Mouse (Mus musculus) MEL (cell line): ENCODE measurements around the gene Gm10577. TPM values are rescaled to one million over a fixed set of nuclear protein-coding genes. Genes with fewer than 3 reads are reported as not detected.

Experiments used
- DNase-seq: peaks from one replicate; pipeline ENCODE4 v3.0.0; 2011; ENCODE audit warnings: low read depth, low spot score
- H3K27ac ChIP-seq: 2 replicates; pipeline ENCODE4 v1.5.1; 2012; ENCODE audit warnings: low read depth, mild to moderate bottlenecking, control low read depth, low read length, moderate library complexity; ENCODE audit not compliant: control insufficient read depth
- H3K27me3 ChIP-seq, 2 experiments: fragments of 150-350 bp in 1 of 2; sonication (generic) in 1 of 2; 2 replicates each; pipeline ENCODE4 v1.6.1; 2012; ENCODE audit warnings: low read length in 2 of 2, mild to moderate bottlenecking in 2 of 2, improper control_type of control experiment in 1 of 2, moderate library complexity in 1 of 2; ENCODE audit not compliant: insufficient read depth in 2 of 2, control insufficient read depth in 1 of 2
- H3K36me3 ChIP-seq, 2 experiments: 2 replicates each; pipeline ENCODE4 v1.6.1; 2012 to 2014; ENCODE audit warnings: low read length in 2 of 2, improper control_type of control experiment in 1 of 2, inconsistent platforms in 1 of 2, mild to moderate bottlenecking in 1 of 2; ENCODE audit not compliant: insufficient read depth in 2 of 2, control insufficient read depth in 1 of 2
- H3K4me1 ChIP-seq, 2 experiments: fragments of 150-350 bp in 1 of 2; sonication (generic) in 1 of 2; 2 replicates each; pipeline ENCODE4 v1.6.1; 2012; ENCODE audit warnings: low read length in 2 of 2, improper control_type of control experiment in 1 of 2, mild to moderate bottlenecking in 1 of 2; ENCODE audit not compliant: insufficient read depth in 2 of 2, control insufficient read depth in 1 of 2
- H3K4me3 ChIP-seq, 2 experiments: fragments of 150-350 bp in 1 of 2; sonication (generic) in 1 of 2; 2 replicates each; pipeline ENCODE4 v1.5.1; 2012; ENCODE audit warnings: low read depth in 2 of 2, low read length in 2 of 2, mild to moderate bottlenecking in 2 of 2, moderate library complexity in 2 of 2, control low read depth in 1 of 2, improper control_type of control experiment in 1 of 2; ENCODE audit not compliant: control insufficient read depth in 1 of 2, insufficient read depth in 1 of 2
- H3K79me2 ChIP-seq: 2 replicates; pipeline ENCODE4 v1.6.1; 2012; ENCODE audit warnings: mild to moderate bottlenecking, low read length, moderate library complexity; ENCODE audit not compliant: control insufficient read depth, poor library complexity, insufficient read depth
- H3K9ac ChIP-seq: 2 replicates; pipeline ENCODE4 v1.6.1; 2012; ENCODE audit warnings: low read depth, mild to moderate bottlenecking, control low read depth, low read length, moderate library complexity; ENCODE audit not compliant: control insufficient read depth, poor library complexity, severe bottlenecking
- H3K9me3 ChIP-seq: fragments of 150-350 bp; sonication (generic); replicated peaks from 2 replicates; pipeline ENCODE4 v1.6.1; 2012; ENCODE audit warnings: mild to moderate bottlenecking, low read length, improper control_type of control experiment, moderate library complexity; ENCODE audit not compliant: insufficient read depth
- BHLHE40 ChIP-seq: IDR thresholded peaks from 2 replicates; pipeline ENCODE4 v1.6.1; 2012; ENCODE audit warnings: low read depth, mild to moderate bottlenecking, inconsistent platforms, low read length, improper control_type of control experiment, borderline replicate concordance
- CHD1 ChIP-seq: IDR thresholded peaks from 2 replicates; pipeline ENCODE4 v1.6.1; 2012; ENCODE audit warnings: low read depth, mild to moderate bottlenecking, inconsistent platforms, low read length, improper control_type of control experiment
- E2F4 ChIP-seq: IDR thresholded peaks from 2 replicates; pipeline ENCODE4 v1.6.1; 2011; ENCODE audit warnings: low read depth, low read length, improper control_type of control experiment, borderline replicate concordance
- ETS1 ChIP-seq: IDR thresholded peaks from 2 replicates; pipeline ENCODE4 v1.6.1; 2012; ENCODE audit warnings: low read depth, mild to moderate bottlenecking, inconsistent platforms, low read length, improper control_type of control experiment, moderate library complexity
- GABPA ChIP-seq: IDR thresholded peaks from 2 replicates; pipeline ENCODE4 v1.6.1; 2012; ENCODE audit warnings: low read depth, mild to moderate bottlenecking, inconsistent platforms, low read length, improper control_type of control experiment, moderate library complexity
- GATA1 ChIP-seq: IDR thresholded peaks from 2 replicates; pipeline ENCODE4 v1.6.1; 2011; ENCODE audit warnings: low read depth, low read length, improper control_type of control experiment
- HCFC1 ChIP-seq: IDR thresholded peaks from 2 replicates; pipeline ENCODE4 v1.6.1; 2012; ENCODE audit warnings: low read depth, mild to moderate bottlenecking, inconsistent platforms, low read length, improper control_type of control experiment, moderate library complexity
- JUND ChIP-seq: IDR thresholded peaks from 2 replicates; pipeline ENCODE4 v1.6.1; 2011; ENCODE audit warnings: low read depth, mild to moderate bottlenecking, improper control_type of control experiment, low read length
- KAT2A ChIP-seq: conservative IDR thresholded peaks from 2 replicates; pipeline ENCODE4 v1.6.1; 2012; ENCODE audit warnings: low read depth, low read length, improper control_type of control experiment, inconsistent platforms
- MAFK ChIP-seq: IDR thresholded peaks from 2 replicates; pipeline ENCODE4 v1.6.1; 2011; ENCODE audit warnings: low read depth, mild to moderate bottlenecking, low read length, improper control_type of control experiment, borderline replicate concordance
- MAZ ChIP-seq: IDR thresholded peaks from 2 replicates; pipeline ENCODE4 v1.6.1; 2012; ENCODE audit warnings: low read depth, mild to moderate bottlenecking, inconsistent platforms, low read length, improper control_type of control experiment
- MXI1 ChIP-seq: IDR thresholded peaks from 2 replicates; pipeline ENCODE4 v1.6.1; 2011; ENCODE audit warnings: mild to moderate bottlenecking, low read depth, low read length, improper control_type of control experiment
- MYC ChIP-seq: IDR thresholded peaks from 2 replicates; pipeline ENCODE4 v1.6.1; 2011; ENCODE audit warnings: low read depth, mild to moderate bottlenecking, low read length, improper control_type of control experiment, moderate library complexity
- NELFE ChIP-seq: IDR thresholded peaks from 2 replicates; pipeline ENCODE4 v1.6.1; 2011; ENCODE audit warnings: low read depth, low read length, improper control_type of control experiment
- POLR2AphosphoS2 ChIP-seq: IDR thresholded peaks from 2 replicates; pipeline ENCODE4 v1.6.1; 2011; ENCODE audit warnings: low read length, improper control_type of control experiment
- POLR2AphosphoS5 ChIP-seq: IDR thresholded peaks from 2 replicates; pipeline ENCODE4 v1.6.1; 2012; ENCODE audit warnings: low read depth, borderline replicate concordance, mild to moderate bottlenecking, inconsistent platforms, low read length, moderate library complexity, mixed read lengths
- RAD21 ChIP-seq: IDR thresholded peaks from 2 replicates; pipeline ENCODE4 v1.6.1; 2011; ENCODE audit warnings: mild to moderate bottlenecking, low read depth, low read length, improper control_type of control experiment
- SIN3A ChIP-seq: IDR thresholded peaks from 2 replicates; pipeline ENCODE4 v1.6.1; 2012; ENCODE audit warnings: low read length, improper control_type of control experiment, inconsistent platforms
- TAL1 ChIP-seq: IDR thresholded peaks from 2 replicates; pipeline ENCODE4 v1.6.1; 2012; ENCODE audit warnings: mild to moderate bottlenecking, inconsistent platforms, low read length, moderate library complexity, mixed read lengths
- TBP ChIP-seq: IDR thresholded peaks from 2 replicates; pipeline ENCODE4 v1.8.0; 2011; ENCODE audit warnings: low read depth, low read length, improper control_type of control experiment
- USF1 ChIP-seq: IDR thresholded peaks from 2 replicates; pipeline ENCODE4 v1.6.1; 2014; ENCODE audit warnings: low read depth, mild to moderate bottlenecking, inconsistent platforms, low read length, improper control_type of control experiment, moderate library complexity
- USF2 ChIP-seq, 2 experiments: IDR thresholded peaks; 2 replicates each; pipeline ENCODE4 v1.6.1; 2011 to 2012; ENCODE audit warnings: improper control_type of control experiment in 2 of 2, low read length in 2 of 2, borderline replicate concordance in 1 of 2, inconsistent platforms in 1 of 2, low read depth in 1 of 2, mild to moderate bottlenecking in 1 of 2; ENCODE audit not compliant: insufficient read depth in 1 of 2
- ZKSCAN1 ChIP-seq: IDR thresholded peaks from 2 replicates; pipeline ENCODE4 v1.6.1; 2012; ENCODE audit warnings: low read depth, mild to moderate bottlenecking, inconsistent platforms, low read length, improper control_type of control experiment, moderate library complexity
- polyA plus RNA-seq, 2 experiments: library from polyadenylated mRNA; stranded (reverse) in 1 of 2; unstranded in 1 of 2; fragments of >175 nt in 1 of 2; fragments of >200 nt in 1 of 2; gene quantifications; 2 replicates each; pipeline versions ENCODE4 v1.2.1 to v1.2.4; 2012; ENCODE audit warnings: low replicate concordance in 2 of 2, low read depth in 1 of 2; ENCODE audit not compliant: insufficient read length in 2 of 2, insufficient read depth in 1 of 2, missing spikeins in 1 of 2
- total RNA-seq: library from RNA; depleted of rRNA; stranded (reverse); fragments of 300-350 nt; gene quantifications from 2 replicates; pipeline ENCODE4 v1.2.3, GENCODE M21; 2012

The Gm10577 gene
- total and polyA plus RNA-seq, 3 experiments = not detected

DNA sequence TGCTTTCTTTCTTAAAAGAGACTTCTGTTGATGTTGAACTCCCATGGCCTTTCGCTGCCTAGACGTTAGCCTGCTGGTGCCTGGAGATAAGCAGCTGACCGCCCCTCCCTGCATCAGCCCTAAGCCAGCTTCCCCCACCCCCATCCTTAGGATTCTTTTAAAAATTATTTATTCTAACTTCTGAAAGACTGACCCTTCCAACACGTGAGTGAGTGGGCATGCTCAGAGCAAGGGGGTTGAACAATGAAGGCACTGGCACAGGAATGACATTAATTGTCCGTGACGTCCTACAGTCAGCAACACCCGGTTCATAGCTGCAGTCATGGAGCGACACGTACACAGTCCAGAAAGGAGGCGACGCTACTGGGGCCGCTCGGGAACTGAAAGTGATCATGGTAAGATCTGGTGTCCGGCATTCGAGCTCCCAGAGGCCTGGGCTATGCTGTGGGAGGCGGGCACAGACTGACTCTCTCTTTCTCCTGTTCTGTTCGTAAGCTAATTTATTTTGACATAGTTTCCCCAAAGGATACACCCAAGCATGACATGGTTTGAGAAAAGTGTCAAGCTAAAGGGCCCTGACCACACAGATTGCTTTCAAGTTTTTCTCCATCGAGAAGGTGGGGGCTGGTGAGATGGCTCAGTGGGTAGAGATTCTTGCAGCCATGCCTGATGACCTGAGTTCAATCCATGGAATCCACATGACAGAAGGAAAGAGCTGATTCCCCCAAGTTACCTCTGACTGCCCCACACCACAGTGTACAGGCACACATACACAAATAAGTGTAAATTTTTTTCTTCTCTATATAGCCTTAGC is 25.8 kb downstream of the Gm10577 start (continued):
- peak; percentile 78 for TF ChIP-seq ETS1
- TF ChIP-seq BHLHE40 = peak; percentile 71; the same call in 1 of the 2 replicates
- no peak for TF ChIP-seq E2F4
- TF ChIP-seq GATA1 = peak; percentile 86
- no peak for TF ChIP-seq GABPA
- TF ChIP-seq SIN3A = peak; percentile 84
- TF ChIP-seq CHD1 = peak; percentile 81; the same call in 1 of the 2 replicates
- peak; percentile 80 for TF ChIP-seq TAL1
- peak; percentile 47; the same call in 1 of the 2 replicates for TF ChIP-seq NELFE
- peak; percentile 87; the same call in 1 of the 2 replicates for TF ChIP-seq MAZ
- TF ChIP-seq USF1 = 0 out of 2 replicates have a peak, but pooled peaks have one; percentile 16
- TF ChIP-seq MAFK = no peak
- TF ChIP-seq MYC = no peak
- no peak for TF ChIP-seq USF2 (IDR thresholded peaks at IDR 0.05; ENCODE audit: borderline replicate concordance in 1 of 2, insufficient read depth in 1 of 2, low read depth in 1 of 2, low read length in 2 of 2)
- peak; percentile 64 for TF ChIP-seq MXI1
- TF ChIP-seq TBP = 0 out of 2 replicates have a peak, but pooled peaks have one; percentile 22
- TF ChIP-seq RAD21 = no peak
- TF ChIP-seq POLR2AphosphoS5 = no peak

DNA sequence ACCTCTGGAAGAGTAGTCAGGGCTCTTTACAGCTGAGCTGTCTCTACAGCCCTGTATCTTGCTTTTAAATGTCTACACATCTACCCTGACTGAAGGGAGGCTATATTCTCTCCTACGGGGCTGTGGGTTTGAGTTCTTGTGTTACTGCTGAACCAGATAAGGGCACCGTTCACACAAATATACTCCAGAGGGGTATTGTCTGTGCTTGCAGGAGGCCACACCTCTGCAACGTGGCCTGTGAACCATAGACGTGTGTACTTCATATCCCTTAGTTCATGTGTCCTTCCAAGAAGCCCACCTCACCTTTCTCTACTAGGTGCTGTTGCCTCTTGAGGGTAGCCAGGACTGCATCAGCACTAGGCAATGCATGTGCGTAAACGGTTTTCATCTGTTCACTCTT is 28.4 kb downstream of the Gm10577 start:
- peaks cover 5 to 12% of the 10 kb centered on the region in 2 experiments for H3K4me1 ChIP-seq
- peak; percentile 30 for DNase-seq
- no peaks in the 10 kb centered on the region for H3K27me3 ChIP-seq
- no peaks in the 10 kb centered on the region for H3K9me3 ChIP-seq
- no peak overlapping the region for H3K9ac ChIP-seq
- H3K4me3 ChIP-seq = no peak overlapping the region
- TF ChIP-seq ZKSCAN1 = no peak
- TF ChIP-seq USF1 = no peak
- no peak for TF ChIP-seq HCFC1
- TF ChIP-seq CHD1 = no peak
- no peak for TF ChIP-seq RAD21
- no peak for TF ChIP-seq JUND
- TF ChIP-seq SIN3A = no peak
- no peak for TF ChIP-seq POLR2AphosphoS2
- no peak for TF ChIP-seq KAT2A
- H3K27ac ChIP-seq = no peak overlapping the region
- H3K36me3 ChIP-seq = peaks cover 0 to 10% of the 10 kb centered on the region in 2 experiments; a peak in 2 of 4 replicates
- peaks cover 3% of the 10 kb centered on the region for H3K79me2 ChIP-seq
